Mouse (Mus musculus): Measurements from ENCODE around the gene Lefty1. TPM values are rescaled to one million over a fixed set of nuclear protein-coding genes. Genes with fewer than 3 reads are reported as not detected.
"Not testable (repeated sequence)": the region's sequence is repeated elsewhere in the genome, so short reads cannot be mapped to it uniquely, and the experiment has no call there.

Gene Lefty1
- polyA plus RNA-seq, 1 experiment from 2014 or later, result 4.2 TPM

- 60% methylated on average over 2 of the region's 2 CpGs for WGBS
- no peaks in the 10 kb centered on the region for H3K36me3 ChIP-seq (ENCODE audit: control insufficient read depth, insufficient read depth, low read length)
- H3K27me3 ChIP-seq (ENCODE audit: control insufficient read depth, insufficient read depth, low read length), result no peaks in the 10 kb centered on the region
- H3K4me1 ChIP-seq (ENCODE audit: control insufficient read depth, insufficient read depth, low read length), result no peaks in the 10 kb centered on the region
- H3K9ac ChIP-seq (ENCODE audit: low read length), result no peak overlapping the region
- no peak for ATAC-seq (ENCODE audit: insufficient read depth, low FRiP score)
- no peak overlapping the region for H3K27ac ChIP-seq (ENCODE audit: low read length)
- H3K4me2 ChIP-seq (ENCODE audit: low read depth, low read length), result no peak overlapping the region
- no peaks in the 10 kb centered on the region for H3K9me3 ChIP-seq (replicated peaks; ENCODE audit: control insufficient read depth, low read length)
- no peak overlapping the region for H3K4me3 ChIP-seq (replicated peaks; ENCODE audit: low read length)
These were observed 45.6 kb downstream of the Lefty1 start for GRCm38 (mm10) chr1:180980464-180980863.

GRCm38 (mm10) chr1:180981298-180982046 lies 46.6 kb downstream of the Lefty1 start:
- WGBS, result 68% methylated on average over 7 of the region's 7 CpGs
- ATAC-seq (ENCODE audit: insufficient read depth, low FRiP score), result peak; percentile 94
- H3K9ac ChIP-seq (ENCODE audit: low read length); H3K4me2 ChIP-seq (ENCODE audit: low read depth, low read length); H3K4me3 ChIP-seq (replicated peaks; ENCODE audit: low read length); H3K4me1 ChIP-seq (ENCODE audit: control insufficient read depth, insufficient read depth, low read length); H3K27ac ChIP-seq (ENCODE audit: low read length); H3K36me3 ChIP-seq (ENCODE audit: control insufficient read depth, insufficient read depth, low read length); H3K27me3 ChIP-seq (ENCODE audit: control insufficient read depth, insufficient read depth, low read length); H3K9me3 ChIP-seq (replicated peaks; ENCODE audit: control insufficient read depth, low read length): not testable (repeated sequence)

- H3K4me1 ChIP-seq (ENCODE audit: control insufficient read depth, insufficient read depth, low read length), result no peaks in the 10 kb centered on the region
- no peak overlapping the region for H3K9ac ChIP-seq (ENCODE audit: low read length)
- 91% methylated on average over 8 of the region's 8 CpGs for WGBS
- no peak overlapping the region for H3K27ac ChIP-seq (ENCODE audit: low read length)
- H3K36me3 ChIP-seq (ENCODE audit: control insufficient read depth, insufficient read depth, low read length), result no peaks in the 10 kb centered on the region
- no peaks in the 10 kb centered on the region for H3K27me3 ChIP-seq (ENCODE audit: control insufficient read depth, insufficient read depth, low read length)
- no peaks in the 10 kb centered on the region for H3K9me3 ChIP-seq (replicated peaks; ENCODE audit: control insufficient read depth, low read length)
- ATAC-seq (ENCODE audit: insufficient read depth, low FRiP score), result no peak
- H3K4me2 ChIP-seq (ENCODE audit: low read depth, low read length), result no peak overlapping the region
- no peak overlapping the region for H3K4me3 ChIP-seq (replicated peaks; ENCODE audit: low read length)
These were observed 51.9 kb downstream of the Lefty1 start for GRCm38 (mm10) chr1:180986701-180987100.

- 2% methylated on average over 9 of the region's 9 CpGs for WGBS
- no peak overlapping the region for H3K27ac ChIP-seq (ENCODE audit: low read length)
- no peak overlapping the region for H3K4me2 ChIP-seq (ENCODE audit: low read depth, low read length)
- H3K36me3 ChIP-seq (ENCODE audit: control insufficient read depth, insufficient read depth, low read length), result no peaks in the 10 kb centered on the region
- no peak overlapping the region for H3K9ac ChIP-seq (ENCODE audit: low read length)
- peak; percentile 25; the same call in 1 of the 2 replicates for ATAC-seq (ENCODE audit: insufficient read depth, low FRiP score)
- H3K27me3 ChIP-seq (ENCODE audit: control insufficient read depth, insufficient read depth, low read length), result no peaks in the 10 kb centered on the region
- H3K9me3 ChIP-seq (replicated peaks; ENCODE audit: control insufficient read depth, low read length), result no peaks in the 10 kb centered on the region
- no peaks in the 10 kb centered on the region for H3K4me1 ChIP-seq (ENCODE audit: control insufficient read depth, insufficient read depth, low read length)
- H3K4me3 ChIP-seq (replicated peaks; ENCODE audit: low read length), result no peak overlapping the region
These were observed 52.9 kb downstream of the Lefty1 start for GRCm38 (mm10) chr1:180987759-180988158.

Other genes with a start within 250 kb of the Lefty1 start
- not detected in 2 replicates for gene Mixl1, start 238.0 kb upstream of the Lefty1 start, polyA plus RNA-seq (2015; fragmentation: Nextera tagmentation; extraction: Ambion mirVana)
- 19.2 and 21.0 TPM in 2 replicates for gene Acbd3, start 209.0 kb upstream of the Lefty1 start, polyA plus RNA-seq (2015; fragmentation: Nextera tagmentation; extraction: Ambion mirVana)
- gene H3f3a, start 121.1 kb upstream of the Lefty1 start, polyA plus RNA-seq (2015; fragmentation: Nextera tagmentation; extraction: Ambion mirVana), result 1,948 and 2,131 TPM in 2 replicates
- 34.9 and 36.5 TPM in 2 replicates for gene Sde2, start 83.9 kb upstream of the Lefty1 start, polyA plus RNA-seq (2015; fragmentation: Nextera tagmentation; extraction: Ambion mirVana)
- gene Lefty2, start 41.9 kb upstream of the Lefty1 start, polyA plus RNA-seq (2015; fragmentation: Nextera tagmentation; extraction: Ambion mirVana), result 0.35 TPM in 1 of 2 replicates, not detected in the other
- 99.6 and 105 TPM in 2 replicates for gene Pycr2, start 30.7 kb upstream of the Lefty1 start, polyA plus RNA-seq (2015; fragmentation: Nextera tagmentation; extraction: Ambion mirVana)
- gene Tmem63a, start 7.3 kb downstream of the Lefty1 start, polyA plus RNA-seq (2015; fragmentation: Nextera tagmentation; extraction: Ambion mirVana), result 29.2 and 35.3 TPM in 2 replicates
- gene Ephx1, start 85.9 kb downstream of the Lefty1 start, polyA plus RNA-seq (2015; fragmentation: Nextera tagmentation; extraction: Ambion mirVana), result 16.9 and 19.6 TPM in 2 replicates
- gene 9130409I23Rik, start 116.2 kb downstream of the Lefty1 start, polyA plus RNA-seq (2015; fragmentation: Nextera tagmentation; extraction: Ambion mirVana), result 0.09 TPM in 1 of 2 replicates, not detected in the other
- 29.3 and 30.5 TPM in 2 replicates for gene Nvl, start 209.2 kb downstream of the Lefty1 start, polyA plus RNA-seq (2015; fragmentation: Nextera tagmentation; extraction: Ambion mirVana)
- gene Cnih4, start 209.7 kb downstream of the Lefty1 start, polyA plus RNA-seq (2015; fragmentation: Nextera tagmentation; extraction: Ambion mirVana), result 113 and 135 TPM in 2 replicates